Mouse (Mus musculus): ENCODE results near the gene Zfpm1.

Gene Zfpm1

DNA sequence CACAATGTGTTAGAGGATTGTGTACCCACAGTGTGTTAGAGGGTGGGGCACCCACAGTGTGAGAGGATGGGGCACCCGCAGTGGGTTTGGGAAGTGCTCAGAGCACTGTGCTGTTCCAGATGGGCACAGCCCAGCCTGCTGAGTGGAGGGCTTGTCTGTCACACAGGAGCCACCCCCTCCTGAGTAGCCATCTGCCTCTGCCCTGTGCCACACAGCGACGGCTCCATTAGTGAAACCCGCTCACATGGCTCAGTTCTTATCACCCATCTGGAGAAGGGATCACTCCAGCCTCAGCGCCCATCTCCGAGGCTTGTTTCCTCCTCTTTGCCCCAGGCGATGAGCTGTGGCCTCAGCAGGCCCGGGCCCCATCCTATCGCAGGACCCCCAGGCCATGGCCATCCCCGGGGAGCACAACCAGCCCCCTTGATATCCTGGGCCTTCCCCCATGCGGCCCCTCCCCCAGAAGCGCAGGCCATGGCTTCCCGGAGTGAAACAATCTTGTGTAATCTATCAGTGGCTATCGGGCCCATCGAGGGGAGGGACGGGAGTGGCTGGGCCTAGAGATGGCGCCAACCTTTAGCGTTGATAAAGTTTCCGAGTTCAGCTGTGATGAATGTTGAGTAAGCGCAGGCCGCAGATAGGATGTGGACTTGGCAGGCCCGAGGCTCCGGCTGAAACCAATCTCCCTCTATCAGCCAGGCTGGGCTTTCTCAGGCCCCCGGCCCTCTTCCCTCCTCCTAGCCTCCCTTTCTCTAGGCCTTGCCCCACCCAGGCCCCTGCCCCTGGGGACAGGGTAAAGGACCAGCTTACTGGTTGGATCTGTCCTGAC is 14.4 kb downstream of the Zfpm1 start:
- peak; percentile 46 for DNase-seq (ENCODE audit: low read depth, low spot score)

GRCm38 (mm10) chr8:122299581-122300254 is 17.8 kb downstream of the Zfpm1 start:
- no peak for DNase-seq (ENCODE audit: low read depth, low spot score)

DNA sequence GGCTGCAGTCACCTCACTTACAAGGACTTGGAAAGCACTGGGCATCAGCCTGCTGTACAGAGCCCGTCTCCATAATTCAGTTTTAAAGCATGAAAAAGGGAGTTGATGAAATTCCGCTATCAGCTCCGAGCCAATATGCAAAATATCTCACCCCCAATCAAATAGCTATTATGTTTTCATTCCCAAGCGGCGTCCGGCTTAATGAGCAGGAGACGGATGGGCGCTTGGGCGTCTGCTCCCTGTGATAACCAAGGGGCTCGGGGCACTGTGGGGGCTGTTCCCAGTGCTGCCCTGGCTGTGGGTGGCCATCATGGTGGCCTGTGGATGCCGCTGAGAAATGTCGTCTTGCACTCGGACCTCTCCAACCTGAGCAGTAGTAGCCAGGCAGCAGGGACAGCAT is 19.1 kb downstream of the Zfpm1 start:
- DNase-seq (ENCODE audit: low read depth, low spot score): no peak

GRCm38 (mm10) chr8:122301866-122302265 is 19.9 kb downstream of the Zfpm1 start:
- no peak for DNase-seq (ENCODE audit: low read depth, low spot score)

DNA sequence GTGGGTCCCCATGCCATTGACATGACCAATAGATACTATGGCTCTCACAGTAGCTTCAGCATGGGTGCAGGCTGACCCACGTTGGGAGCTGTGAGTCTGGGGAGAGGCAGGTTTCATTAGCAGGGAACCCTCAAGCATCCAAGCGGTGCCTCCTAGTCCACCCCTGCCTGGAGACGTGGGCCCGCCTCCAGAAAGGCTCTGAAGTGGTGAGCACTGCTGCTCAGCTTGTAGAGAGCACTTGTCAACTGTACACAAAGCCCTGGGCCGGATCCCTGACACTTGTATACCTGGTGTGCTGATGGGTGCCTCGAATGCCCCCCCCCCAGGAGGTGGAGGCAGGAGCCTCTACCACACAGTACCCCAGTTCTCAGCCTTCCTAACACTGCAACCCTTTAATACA is 21.5 kb downstream of the Zfpm1 start:
- no peak for DNase-seq (ENCODE audit: low read depth, low spot score)

- no peak for DNase-seq (ENCODE audit: low read depth, low spot score)
Measured at GRCm38 (mm10) chr8:122304058-122304457, 22.1 kb downstream of the Zfpm1 start.

DNA sequence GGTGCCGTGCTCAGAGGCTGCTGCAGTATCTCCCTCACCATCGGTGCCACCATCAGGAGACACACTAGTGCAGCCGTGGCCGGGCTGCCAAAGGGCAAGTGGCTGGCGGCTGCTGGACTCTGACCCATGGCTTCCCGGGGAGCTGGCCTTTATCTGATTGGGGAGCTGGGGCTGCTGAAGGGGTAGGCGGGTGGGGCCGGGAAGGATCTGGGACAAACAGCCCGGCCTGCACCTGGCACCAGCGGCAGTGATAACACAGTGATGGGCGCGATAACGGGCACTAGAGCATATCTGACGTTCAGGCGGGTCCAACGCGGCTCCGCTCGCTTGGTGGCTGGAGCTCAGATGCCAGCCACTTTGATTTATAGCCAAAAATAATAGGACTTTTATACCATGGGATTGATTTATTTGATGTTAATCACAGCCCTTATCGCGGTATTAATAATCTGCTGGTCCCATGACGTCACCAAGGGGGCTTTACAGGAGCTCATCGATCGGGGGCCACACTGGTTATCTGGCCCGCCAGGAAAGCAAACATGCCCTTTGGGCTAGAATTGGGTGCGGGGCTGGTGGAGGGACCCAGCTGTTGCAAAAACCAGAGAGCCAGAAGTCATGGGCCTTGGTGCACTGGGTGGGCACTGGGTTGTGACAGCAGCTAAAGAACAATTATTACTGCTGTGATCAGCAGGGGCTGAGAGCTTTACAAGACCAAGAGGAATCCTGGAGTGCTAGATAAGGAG is 24.9 kb downstream of the Zfpm1 start:
- no peak for DNase-seq (ENCODE audit: low read depth, low spot score)

- no peak for DNase-seq (ENCODE audit: low read depth, low spot score)
Measured at GRCm38 (mm10) chr8:122307836-122308235, 25.9 kb downstream of the Zfpm1 start.

GRCm38 (mm10) chr8:122309272-122309671 is 27.3 kb downstream of the Zfpm1 start:
- no peak for DNase-seq (ENCODE audit: low read depth, low spot score)

GRCm38 (mm10) chr8:122311115-122311514 is 29.2 kb downstream of the Zfpm1 start:
- no peak for DNase-seq (ENCODE audit: low read depth, low spot score)

- no peak for DNase-seq (ENCODE audit: low read depth, low spot score)
Measured at GRCm38 (mm10) chr8:122312553-122312952, 30.6 kb downstream of the Zfpm1 start.

- DNase-seq (ENCODE audit: low read depth, low spot score): no peak
Measured at GRCm38 (mm10) chr8:122313310-122313709, 31.4 kb downstream of the Zfpm1 start.

- no peak for DNase-seq (ENCODE audit: low read depth, low spot score)
Measured at GRCm38 (mm10) chr8:122314899-122315496, 33.1 kb downstream of the Zfpm1 start.

DNA sequence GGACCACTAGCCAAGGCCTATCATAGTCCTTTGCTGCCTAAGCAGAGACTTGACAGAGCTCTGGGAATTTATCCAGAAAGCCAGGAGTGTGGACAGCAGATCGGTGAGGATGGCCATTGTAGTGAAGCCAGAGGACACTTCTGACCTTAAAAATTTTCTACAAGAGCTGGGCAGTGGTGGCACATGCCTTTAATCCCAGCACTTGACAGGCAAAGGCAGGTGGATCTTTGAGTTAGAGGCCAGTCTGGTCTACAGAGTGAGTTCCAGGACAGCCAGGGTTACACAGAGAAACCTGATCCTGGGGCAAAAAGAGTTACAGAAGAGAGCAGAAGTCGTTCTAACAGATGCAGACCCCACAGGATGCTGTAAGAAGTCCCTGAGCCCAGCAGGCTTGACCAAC is 34.5 kb downstream of the Zfpm1 start:
- DNase-seq (ENCODE audit: low read depth, low spot score): no peak

DNA sequence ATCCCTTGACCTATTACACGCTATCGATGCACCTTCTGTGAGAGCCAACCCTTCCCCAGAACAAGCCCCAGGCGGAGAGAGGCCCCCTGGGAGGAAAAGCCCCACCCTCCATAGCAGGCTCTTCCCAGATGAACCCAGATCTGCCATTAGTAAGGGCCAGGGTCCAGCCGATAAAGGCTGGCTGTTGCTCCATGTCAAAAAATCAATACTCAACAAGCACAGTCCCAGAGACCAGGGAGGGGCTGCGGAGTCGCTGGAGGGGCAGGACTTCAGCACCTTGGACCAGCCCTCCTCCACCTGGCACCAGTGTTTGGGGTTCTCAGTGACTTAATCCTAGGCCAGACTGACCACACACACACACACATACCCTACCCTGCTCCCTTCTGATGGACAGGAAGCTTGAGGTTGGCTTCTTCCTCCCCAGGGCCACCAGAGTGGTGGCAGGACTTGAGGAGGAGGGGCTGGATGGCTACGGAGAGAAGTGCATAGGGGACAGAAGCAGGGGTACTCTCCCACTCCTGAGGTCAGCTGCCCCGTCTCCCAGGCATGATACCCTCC is 36.1 kb downstream of the Zfpm1 start:
- DNase-seq (ENCODE audit: low read depth, low spot score): no peak

DNA sequence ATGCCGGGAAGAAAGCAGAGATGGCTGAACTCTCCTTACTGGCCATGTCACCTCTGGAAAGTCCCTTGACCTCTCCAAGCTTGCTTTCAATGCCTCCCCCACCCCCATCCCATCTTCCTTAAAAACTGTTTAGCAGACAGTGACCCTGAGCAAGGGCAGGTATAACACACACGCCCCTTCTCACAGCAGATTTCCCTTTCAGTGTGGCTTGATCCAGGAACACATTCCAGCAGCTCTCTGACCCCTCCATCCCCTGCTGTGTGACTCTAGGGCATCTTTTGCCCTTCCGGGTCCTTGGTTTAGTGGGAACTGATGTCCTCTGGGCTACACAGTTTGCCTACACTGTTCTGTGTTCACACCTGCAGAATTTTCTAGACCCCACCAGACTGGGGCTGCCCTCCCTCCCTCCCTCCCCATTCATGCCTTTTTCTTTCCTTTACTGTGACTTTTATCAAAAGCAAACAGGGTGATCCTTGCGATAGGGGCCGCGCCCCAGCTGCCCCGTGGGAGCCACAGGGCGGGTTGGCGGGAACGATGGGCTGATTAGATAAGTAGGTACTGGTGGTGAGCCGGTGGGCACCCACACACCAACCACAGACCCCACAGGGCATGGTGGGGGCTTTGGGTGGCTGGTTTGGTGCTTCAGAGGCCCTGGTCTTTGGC is 37.2 kb downstream of the Zfpm1 start:
- DNase-seq (ENCODE audit: low read depth, low spot score): no peak

DNA sequence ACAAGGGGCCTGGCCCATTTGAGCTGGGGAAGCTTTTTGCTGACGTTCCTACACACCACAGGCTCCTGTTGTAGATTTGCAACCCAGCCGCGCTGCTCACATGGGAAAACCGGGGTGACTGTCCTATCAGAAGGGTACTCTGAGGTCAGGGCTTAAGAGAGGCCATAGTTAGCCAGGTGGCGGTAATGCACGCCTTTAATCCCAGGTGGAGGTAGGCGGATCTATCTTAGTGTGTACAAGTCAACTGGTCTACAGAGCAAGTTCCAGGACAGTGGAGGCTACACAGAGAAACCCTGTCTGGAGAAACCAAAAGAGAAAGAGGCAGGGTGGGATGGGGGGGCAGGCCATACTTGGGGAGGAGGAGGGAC is 37.8 kb downstream of the Zfpm1 start:
- DNase-seq (ENCODE audit: low read depth, low spot score): no peak

- DNase-seq (ENCODE audit: low read depth, low spot score): no peak
Measured at GRCm38 (mm10) chr8:122320541-122320940, 38.6 kb downstream of the Zfpm1 start.

- no peak for DNase-seq (ENCODE audit: low read depth, low spot score)
Measured at GRCm38 (mm10) chr8:122321455-122321921, 39.5 kb downstream of the Zfpm1 start.

DNA sequence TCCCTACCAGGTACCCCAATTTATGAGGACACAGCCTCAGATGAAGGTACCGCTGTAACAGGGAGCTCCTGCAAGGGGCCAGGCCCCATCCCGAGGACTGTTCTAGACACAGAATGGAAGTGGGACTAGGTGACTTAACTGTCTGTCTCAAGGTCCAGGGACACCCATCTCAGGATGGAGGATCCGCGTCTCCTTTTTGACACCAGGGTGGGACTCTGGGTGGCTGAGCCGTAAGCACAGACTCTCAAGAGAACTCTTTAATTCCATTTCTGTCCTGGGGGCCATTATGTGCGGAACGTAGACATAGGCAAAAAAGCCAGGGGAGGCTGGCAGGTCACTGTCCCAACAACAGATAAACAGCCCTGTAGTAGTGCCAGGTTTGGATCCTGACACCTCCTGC is 40.2 kb downstream of the Zfpm1 start:
- no peak for DNase-seq (ENCODE audit: low read depth, low spot score)

- DNase-seq (ENCODE audit: low read depth, low spot score): no peak
Measured at GRCm38 (mm10) chr8:122322792-122323191, 40.9 kb downstream of the Zfpm1 start.
